Mouse (Mus musculus): ENCODE data around the gene Zfp383. TPM values are rescaled to one million over a fixed set of nuclear protein-coding genes. Genes with fewer than 3 reads are reported as not detected.
"Not testable (repeated sequence)": the region's sequence is repeated elsewhere in the genome, so short reads cannot be mapped to it uniquely, and the experiment has no call there.

The Zfp383 gene
- total RNA-seq, 2 experiments from 2014 or later, result 9.0 to 9.3 TPM

DNA sequence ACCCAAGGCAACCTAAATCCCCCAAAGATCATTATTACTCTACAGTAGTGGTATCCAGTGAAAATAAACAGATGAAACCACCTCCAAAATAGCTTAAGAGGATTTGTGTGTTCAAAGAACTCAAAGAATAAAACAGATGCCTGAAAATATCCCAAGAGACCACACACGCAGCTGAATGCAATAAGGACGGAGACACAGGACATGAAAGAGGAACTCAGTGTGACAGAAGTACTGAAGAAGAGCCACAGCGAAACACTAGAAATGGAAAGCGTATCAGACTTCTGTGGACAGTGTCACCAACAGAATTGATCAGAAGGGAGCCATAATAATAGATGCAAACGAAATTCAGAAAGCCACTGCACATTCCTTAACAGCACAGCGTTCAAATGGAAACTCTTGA is 30.8 kb downstream of the Zfp383 start:
- DNase-seq (ENCODE audit: low spot score in 2 of 2), result no peak

DNA sequence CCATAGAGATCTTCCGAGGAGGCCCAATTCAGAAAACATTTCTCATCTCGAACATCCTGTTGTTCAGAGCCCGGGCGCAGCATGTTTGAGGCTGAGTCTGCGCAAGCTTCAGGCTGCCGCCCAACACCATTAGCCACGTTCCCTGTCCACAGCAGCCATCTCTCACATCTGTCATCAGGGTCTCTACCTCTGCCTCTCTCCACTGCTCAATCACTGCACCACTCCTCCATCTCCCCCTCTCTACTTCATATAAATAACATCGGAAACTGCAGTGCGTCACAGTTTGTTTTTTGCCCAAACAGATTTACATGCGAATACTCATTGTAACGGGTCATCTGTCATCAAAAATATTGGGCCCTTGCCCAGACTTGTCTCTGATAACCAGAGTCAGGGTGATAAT is 33.0 kb downstream of the Zfp383 start:
- DNase-seq (ENCODE audit: low spot score in 2 of 2), result no peak

DNA sequence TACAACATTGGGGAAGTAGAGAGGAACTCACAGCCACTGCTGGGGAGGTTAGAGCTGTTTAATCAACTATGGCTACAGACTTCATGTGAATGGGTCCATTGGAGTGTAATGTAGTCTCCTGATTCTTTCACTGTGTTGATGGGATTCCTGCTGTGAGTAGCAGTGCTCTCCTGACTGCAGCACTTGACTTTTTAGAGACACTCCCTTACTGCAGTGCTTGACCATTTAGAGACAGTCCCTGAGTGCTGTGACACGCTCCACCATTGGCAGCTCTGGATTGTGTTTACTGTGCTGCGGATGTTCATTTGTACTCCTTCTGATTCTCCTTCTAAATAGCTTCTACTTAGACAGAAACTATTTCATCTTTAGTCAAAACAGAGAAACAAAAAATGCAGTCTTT is 34.7 kb downstream of the Zfp383 start:
- DNase-seq (ENCODE audit: low spot score in 2 of 2), result no peak

DNA sequence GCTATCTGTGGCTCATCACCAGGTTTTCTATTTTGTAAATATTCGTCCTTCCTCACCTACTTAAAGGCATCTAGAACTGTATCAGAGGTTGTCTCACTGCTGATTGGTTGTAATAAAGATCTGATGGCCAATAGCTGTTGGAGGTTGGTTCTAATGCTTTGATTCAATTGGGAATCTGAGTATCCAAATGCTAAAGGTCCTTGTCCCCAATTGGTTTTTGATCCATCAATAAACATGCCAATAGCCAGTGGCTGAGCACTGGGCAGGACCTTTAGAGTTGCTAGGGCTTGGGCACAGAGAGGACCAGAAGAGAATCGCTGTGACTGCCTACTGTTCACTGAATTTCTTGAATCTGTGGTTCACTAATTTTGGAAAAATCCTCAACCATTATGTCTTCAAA is 35.7 kb downstream of the Zfp383 start:
- DNase-seq (ENCODE audit: low spot score in 2 of 2), result no peak

DNA sequence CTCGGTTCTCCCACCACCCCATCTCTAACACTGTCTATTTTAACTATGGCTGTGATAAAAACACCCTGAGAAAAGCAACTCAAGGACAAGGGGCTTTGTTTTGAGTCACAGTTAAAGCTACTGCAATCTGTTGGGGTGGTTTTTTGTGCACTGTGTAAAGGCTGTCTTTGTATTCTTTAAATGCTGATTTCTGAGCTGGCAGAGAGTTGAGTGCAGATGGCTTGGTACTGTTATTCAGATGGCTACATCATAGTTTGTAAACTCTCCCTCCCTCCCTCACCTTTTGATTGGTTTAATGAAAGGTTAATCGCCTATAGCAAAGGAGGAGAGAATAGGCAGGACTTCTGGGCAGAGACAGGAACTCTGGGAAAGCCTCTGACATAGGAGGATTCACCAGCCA is 36.2 kb downstream of the Zfp383 start:
- DNase-seq (ENCODE audit: low spot score in 2 of 2), result no peak

DNA sequence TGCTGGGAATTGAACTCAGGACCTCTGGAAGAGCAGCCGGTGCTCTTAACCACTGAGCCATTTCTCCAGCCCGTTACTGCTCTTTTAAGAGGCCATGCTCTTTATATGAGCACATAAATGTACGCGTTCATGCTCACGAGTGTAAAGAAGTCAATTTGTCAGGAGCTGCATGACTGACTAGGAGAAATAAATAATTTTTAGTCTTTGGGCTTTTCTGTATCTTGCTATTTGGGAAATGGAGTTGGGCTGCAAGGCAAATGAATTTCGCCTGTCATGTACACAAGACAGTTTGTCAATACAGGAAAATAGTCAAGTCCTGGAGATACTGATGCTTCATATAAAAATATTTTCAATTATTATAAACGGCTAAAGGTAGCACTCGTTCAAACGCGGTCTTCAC is 45.1 kb downstream of the Zfp383 start:
- no peak for DNase-seq (ENCODE audit: low spot score in 2 of 2)

DNA sequence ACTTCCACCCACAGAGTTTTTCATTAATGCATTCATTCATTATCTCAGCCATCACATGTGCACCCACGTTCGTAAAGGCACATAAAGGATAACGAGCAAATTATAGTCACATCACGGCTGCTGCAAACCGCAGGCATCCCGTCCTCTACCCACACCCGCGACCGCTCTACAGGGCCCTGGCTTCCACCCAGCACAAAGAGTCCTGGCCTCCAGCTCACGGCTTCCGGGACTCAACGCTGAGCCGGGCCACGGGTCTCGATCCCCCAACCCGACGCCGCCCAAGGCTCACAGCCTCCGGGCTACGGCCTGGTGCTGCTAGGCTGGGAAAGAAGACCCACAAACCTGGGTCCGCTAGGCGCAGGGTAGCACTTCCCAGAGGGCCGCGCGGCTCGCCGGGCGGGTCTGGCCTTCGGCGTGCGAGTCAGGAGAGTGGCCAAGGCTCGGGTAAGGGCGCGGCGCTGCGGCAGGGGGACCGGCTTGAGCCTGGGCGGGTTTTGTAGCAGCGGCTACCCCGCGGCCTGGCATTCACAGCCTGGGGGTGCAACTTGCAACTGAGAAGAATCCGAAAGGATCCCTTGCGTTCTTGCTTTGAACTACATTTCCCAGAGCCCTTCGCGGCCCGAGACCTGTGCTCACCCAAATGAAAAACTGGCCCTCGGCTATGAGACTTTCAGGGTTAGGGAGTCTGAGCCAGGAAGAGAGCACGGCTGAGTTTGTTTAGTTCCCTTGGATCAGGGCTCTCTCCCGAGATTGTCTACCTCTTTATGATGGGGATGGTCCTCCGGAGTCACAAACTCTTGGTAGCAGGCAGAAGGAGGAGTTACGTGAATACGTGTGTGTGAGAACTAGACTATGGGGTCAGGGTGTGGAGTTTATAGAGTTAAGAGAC is 45.7 kb downstream of the Zfp383 start, which contains the start of gene Zfp74:
Gene Zfp74, minus strand, starts transcription at position 577 of the 889 bp plus-strand sequence.
- peak; percentile 74 to 79 for DNase-seq (ENCODE audit: low spot score in 2 of 2)

DNA sequence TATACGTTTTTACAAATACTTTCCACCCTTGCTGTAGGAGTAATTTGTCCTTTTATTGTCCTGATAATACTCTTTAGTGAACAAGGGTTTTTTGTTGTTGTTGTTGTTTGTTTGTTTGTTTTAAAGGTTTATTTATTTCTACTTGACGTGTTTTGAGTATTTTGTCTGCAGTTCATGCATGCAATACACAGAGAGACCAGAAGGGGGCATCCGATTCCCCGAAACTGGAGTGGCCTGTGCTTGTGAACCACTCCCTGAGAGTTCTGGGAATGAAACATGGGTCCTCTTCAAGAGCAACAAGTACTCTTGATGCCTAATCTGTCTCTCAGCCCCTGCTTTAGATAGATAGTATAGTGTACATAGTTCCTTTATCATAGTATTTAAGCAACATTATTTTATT is 46.7 kb downstream of the Zfp383 start:
- DNase-seq (ENCODE audit: low spot score in 2 of 2), result peak; percentile 44 to 50

DNA sequence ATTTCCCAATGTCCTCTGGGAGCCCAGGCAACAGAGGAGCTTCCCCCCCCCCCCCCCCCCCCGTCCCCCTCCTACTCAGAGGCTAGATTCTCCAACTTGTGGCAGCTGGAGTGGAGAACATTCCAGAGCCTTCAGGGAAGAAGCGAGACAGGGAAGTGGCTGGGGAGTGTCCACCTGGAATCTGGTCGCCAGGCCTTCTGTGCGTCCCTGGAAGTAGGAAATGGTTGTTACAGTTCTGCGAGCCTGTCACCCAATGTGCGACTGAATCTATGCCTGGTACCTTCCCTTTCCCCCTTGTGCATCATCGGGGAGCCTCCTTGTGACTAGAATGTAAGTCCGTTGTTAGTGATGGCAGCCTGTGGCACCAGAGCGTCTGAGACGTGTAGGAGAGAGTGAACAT is 48.2 kb downstream of the Zfp383 start:
- no peak for DNase-seq (ENCODE audit: low spot score in 2 of 2)

DNA sequence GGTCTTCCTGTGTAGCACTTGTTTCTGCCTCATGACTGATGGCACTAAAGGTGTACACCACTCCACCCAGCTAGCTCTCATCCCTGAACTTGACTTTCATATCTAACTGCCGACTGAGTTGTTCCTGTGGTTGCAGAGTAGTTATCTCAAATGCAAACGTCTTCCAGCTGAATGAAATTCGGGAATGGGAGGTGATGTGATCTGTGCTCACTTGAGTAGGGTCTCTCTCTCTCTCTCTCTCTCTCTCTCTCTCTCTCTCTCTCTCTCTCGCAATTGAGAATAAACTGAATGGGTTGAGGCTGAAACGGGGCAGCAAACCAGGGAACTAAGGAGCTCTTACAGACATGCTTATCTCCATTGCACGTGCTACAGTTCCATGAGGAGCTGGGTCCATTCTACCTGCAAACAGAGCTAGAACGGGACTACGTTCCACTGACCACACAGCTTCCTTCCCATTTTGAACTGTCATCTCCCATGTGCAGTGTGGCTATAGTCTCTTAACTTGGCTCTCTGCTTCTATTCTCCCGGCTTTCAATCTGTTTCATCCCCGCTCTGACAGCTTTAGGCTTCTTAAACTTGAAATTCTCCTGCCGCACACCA is 50.2 kb downstream of the Zfp383 start:
- DNase-seq (ENCODE audit: low spot score in 2 of 2), result no peak

DNA sequence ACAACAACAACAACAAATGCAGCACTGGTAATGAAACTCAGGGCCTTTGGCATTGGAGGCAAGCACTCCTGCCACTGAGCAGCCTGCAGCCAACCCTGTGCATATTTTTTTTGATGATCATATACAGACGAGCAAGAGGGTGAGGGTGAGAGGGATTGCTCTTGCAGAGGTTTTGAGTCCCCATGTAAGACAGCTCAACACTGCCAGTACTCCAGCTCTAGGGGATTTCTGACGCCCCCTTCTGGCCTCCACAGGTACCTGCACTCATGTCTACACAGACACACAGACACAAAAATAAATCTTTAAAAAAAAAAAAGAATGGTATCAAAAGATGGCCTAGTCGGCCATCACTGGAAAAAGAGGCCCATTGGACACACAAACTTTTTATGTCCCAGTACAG is 51.0 kb downstream of the Zfp383 start:
- no peak for DNase-seq (ENCODE audit: low spot score in 2 of 2)

DNA sequence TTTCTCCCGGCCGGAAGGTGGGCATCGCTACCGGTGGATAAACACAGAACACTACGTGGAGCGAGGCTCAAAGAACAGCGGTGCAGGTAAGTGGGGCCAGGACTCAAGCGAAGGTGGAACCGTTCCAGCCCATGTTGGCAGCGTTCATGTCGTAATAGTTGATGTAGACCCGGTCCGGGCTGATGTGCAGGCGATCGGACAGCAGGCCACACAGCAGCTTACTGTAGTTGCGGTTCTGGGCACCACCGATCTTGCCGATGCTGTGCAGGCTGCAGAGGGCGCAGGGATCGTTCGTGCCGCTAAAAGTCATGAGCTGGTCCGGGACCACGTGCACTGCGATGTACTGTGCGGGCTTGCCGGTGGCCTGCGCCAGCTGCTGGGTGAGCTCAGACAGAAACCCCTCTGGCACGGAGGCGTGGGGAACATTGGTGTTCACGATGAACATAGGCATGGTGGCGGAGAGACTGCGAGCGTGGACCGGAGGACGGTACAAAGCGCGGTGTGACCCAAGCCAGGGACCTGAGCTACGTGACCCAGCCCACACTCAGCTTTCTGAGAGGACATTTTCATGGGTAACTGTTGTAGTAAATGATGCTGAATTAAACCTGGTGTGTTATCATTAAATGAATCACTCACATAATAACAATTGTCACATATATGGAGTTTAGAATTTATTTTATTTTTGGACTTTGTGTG is 57.2 kb downstream of the Zfp383 start:
- not testable (repeated sequence) for DNase-seq (ENCODE audit: low spot score in 2 of 2)

Small RNA genes lying within 50 kb of the gene (microRNA-seq; reads per million reads assigned to microRNA genes)
- gene Mir7668, result 0.67 to 1.8 reads per million in 2 experiments

Other genes with a start within 250 kb of the Zfp383 start
- under 1 TPM; 0.18 to 0.42 TPM for gene Catsperg2, start 181.2 kb upstream of the Zfp383 start, total RNA-seq (2021)
- gene Zfp84, start 139.7 kb upstream of the Zfp383 start, total RNA-seq (2021), result 10 to 100 TPM; 15.8 to 17.9 TPM
- gene Zfp30, start 124.2 kb upstream of the Zfp383 start, total RNA-seq (2021), result 10 to 100 TPM; 11.0 to 11.3 TPM
- gene Zfp790, start 92.1 kb upstream of the Zfp383 start, total RNA-seq (2021), result 10 to 100 TPM; 18.9 to 23.2 TPM
- 10 to 100 TPM; 17.1 to 24.1 TPM for gene Zfp940, start 54.6 kb upstream of the Zfp383 start, total RNA-seq (2021)
- gene Zfp420, start 48.2 kb upstream of the Zfp383 start, total RNA-seq (2021), result 10 to 100 TPM; 14.0 to 14.4 TPM
- gene Zfp27, start 1.7 kb upstream of the Zfp383 start, total RNA-seq (2021), result 10 to 100 TPM; 20.0 to 21.3 TPM
- 10 to 100 TPM; 21.3 to 22.0 TPM for gene Zfp74, start 45.9 kb downstream of the Zfp383 start, total RNA-seq (2021)
- 1 to 10 TPM; 4.7 to 5.9 TPM for gene Zfp568, start 75.7 kb downstream of the Zfp383 start, total RNA-seq (2021)
- gene Zfp14, start 143.2 kb downstream of the Zfp383 start, total RNA-seq (2021), result 1 to 10 TPM; 8.5 to 8.7 TPM
- 1 to 10 TPM; 3.2 to 4.1 TPM for gene Zfp82, start 164.7 kb downstream of the Zfp383 start, total RNA-seq (2021)
- 1 to 10 TPM in 1 of 2 experiments, not detected in 1; 2.2 TPM for gene Gm26920, start 182.2 kb downstream of the Zfp383 start, total RNA-seq (2021)
- 10 to 100 TPM; 10.3 to 13.1 TPM for gene Zfp566, start 182.3 kb downstream of the Zfp383 start, total RNA-seq (2021)
- 10 to 100 TPM; 54.7 to 62.8 TPM for gene Zfp260, start 186.6 kb downstream of the Zfp383 start, total RNA-seq (2021)
- 10 to 100 TPM; 28.0 to 32.8 TPM for gene Zfp382, start 213.7 kb downstream of the Zfp383 start, total RNA-seq (2021)